Mouse (Mus musculus) lung, postnatal 0 days (tissue): Measurements from ENCODE around the gene Arl8a.

Experiments used
- CTCF ChIP-seq: IDR thresholded peaks from 2 replicates; pipeline ENCODE4 v1.5.1; 2016; ENCODE audit warnings: antibody characterized with exemption, mild to moderate bottlenecking
- EP300 ChIP-seq: IDR thresholded peaks from 2 replicates; pipeline ENCODE4 v1.6.1; 2016; ENCODE audit warnings: antibody characterized with exemption, mild to moderate bottlenecking, control low read depth

- no peak for TF ChIP-seq CTCF
- no peak for TF ChIP-seq EP300
Observed at GRCm38 (mm10) chr1:135139906-135140305, 6.7 kb upstream of the Arl8a start.
